Mouse (Mus musculus): ENCODE measurements at regions not wholly inside any gene's neighbourhood (a gene's known extent, or its start where the extent isn't known, plus 50 kb on each side); places are given as distances from the start of the nearest gene placed in this dataset.

DNA sequence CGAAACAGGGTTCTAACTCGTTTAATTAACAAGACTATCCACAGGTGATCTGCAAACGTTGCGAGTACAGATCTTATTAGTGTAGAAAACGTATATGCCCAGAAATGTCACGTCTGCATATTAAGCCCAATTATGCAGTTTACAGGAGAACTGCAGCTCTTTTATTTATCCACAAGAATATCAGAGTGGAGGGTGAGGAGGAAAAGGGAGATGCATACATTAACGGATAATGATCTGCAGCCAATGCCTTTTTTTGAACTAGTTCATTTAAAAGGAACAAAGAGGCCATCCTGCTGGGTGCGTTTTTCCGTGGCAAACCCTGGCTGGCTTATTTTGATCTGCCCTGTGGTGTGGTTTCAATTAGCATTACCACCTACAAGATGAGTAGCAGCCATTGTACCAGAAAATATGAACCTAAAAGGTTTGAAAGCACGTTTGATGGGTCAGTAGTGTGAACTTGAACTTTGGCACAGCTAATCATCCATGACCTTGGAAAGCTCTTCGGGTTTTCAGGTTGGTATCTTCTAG, 511.1 kb downstream of the Nyap2 start:
- Histone ChIP-seq H3K4me3 (ENCODE audit: low read depth, low read length) (no peak overlapping the region), H3K4me1 (ENCODE audit: insufficient read depth, low read depth, low read length) (no peaks in the 10 kb centered on the region), H3K36me3 (ENCODE audit: insufficient read depth, low read length) (no peaks in the 10 kb centered on the region), H3K27me3 (replicated peaks; ENCODE audit: insufficient read depth, low read length) (no peaks in the 10 kb centered on the region), H3K9ac (replicated peaks; ENCODE audit: low read depth) (no peak overlapping the region), H3K4me2 (replicated peaks; ENCODE audit: low read depth, low read length) (no peak overlapping the region), H3K9me3 (ENCODE audit: low read length) (no peaks in the 10 kb centered on the region), H3K27ac (ENCODE audit: low read length) (no peak overlapping the region)
- TF ChIP-seq EP300 (IDR thresholded peaks at IDR 0.05) (no peak), CTCF (IDR thresholded peaks at IDR 0.05) (no peak)
- ATAC-seq (no peak), DNase-seq (ENCODE audit: low spot score) (no peak)
- WGBS: 75% methylated on average over 11 of the region's 11 CpGs

DNA sequence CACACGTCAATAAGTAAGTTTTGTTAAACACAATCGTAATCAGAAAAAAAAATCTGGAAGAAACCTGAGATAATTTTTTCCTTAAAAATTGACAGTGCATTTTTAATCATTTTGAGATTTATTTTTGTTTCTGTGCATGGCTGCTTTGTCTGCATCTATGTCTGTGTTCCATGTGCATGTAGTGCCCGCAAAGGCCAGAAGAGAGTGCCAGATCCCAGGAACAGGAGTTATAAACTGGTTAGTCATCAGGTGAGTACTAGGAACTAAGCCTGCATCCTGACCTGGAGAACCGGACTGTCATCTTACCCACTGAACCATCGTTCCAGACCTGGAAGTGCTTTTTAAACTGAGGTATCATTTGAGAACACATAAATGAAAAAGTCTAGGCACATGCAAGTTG, 514.9 kb downstream of the Nyap2 start:
- Histone ChIP-seq H3K36me3 (ENCODE audit: insufficient read depth, low read length) (no peaks in the 10 kb centered on the region), H3K4me1 (ENCODE audit: insufficient read depth, low read depth, low read length) (no peaks in the 10 kb centered on the region), H3K27ac (ENCODE audit: low read length) (no peak overlapping the region), H3K9me3 (ENCODE audit: low read length) (no peaks in the 10 kb centered on the region), H3K4me2 (replicated peaks; ENCODE audit: low read depth, low read length) (no peak overlapping the region), H3K9ac (replicated peaks; ENCODE audit: low read depth) (no peak overlapping the region), H3K27me3 (replicated peaks; ENCODE audit: insufficient read depth, low read length) (no peaks in the 10 kb centered on the region), H3K4me3 (ENCODE audit: low read depth, low read length) (no peak overlapping the region)
- no peak for ATAC-seq
- TF ChIP-seq EP300 (IDR thresholded peaks at IDR 0.05) (no peak), CTCF (IDR thresholded peaks at IDR 0.05) (peak; percentile 53)
- no peak for DNase-seq (ENCODE audit: low spot score)
- 85% methylated on average over 5 of the region's 5 CpGs for WGBS

DNA sequence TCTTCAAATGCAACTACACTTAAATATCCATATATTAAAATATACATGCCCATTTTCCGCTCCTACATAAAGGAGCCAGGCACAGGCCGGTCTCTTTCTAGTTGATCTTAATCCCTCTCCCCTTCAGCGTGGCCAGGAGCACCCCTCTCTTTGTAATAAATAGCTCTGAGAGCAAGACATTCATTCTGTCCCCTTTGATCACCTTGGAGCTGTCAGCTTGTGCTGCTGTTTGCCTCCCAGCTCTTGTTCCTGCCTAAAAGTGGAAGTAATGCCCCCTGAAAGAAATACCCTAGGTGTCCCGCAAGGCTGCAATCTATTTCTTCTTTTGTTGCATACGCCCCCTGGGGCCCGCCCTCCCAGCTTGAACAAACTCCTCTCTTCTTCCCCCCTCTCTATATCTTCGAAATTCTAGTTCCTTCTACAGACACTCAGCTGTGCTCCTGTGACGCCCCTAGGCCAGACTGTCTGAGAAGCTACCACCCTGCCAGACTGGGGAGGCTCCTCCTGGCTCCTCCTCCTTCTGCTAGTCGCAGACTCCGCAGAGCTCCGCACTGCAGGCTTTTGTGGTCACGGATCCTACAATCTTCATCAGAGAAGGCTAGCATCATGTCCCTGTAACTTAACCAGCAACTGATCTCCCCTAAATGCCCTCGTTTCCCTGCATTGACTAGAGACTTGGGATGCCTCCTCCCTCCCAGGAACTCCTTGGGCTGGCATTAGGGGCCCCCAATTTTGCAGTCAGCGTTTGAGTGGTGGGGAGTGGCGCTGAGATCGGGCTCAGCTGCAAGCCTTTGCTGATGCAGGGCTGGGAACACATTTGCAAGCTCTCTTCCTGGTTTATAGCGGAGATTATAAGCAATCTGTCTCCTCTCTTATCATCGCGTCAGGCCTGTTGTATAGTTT, 516.8 kb downstream of the Nyap2 start:
- Histone ChIP-seq H3K9ac (replicated peaks; ENCODE audit: low read depth) (no peak overlapping the region), H3K27me3 (replicated peaks; ENCODE audit: insufficient read depth, low read length) (no peaks in the 10 kb centered on the region), H3K27ac (ENCODE audit: low read length) (peak overlapping the region; percentile 71), H3K4me1 (ENCODE audit: insufficient read depth, low read depth, low read length) (no peaks in the 10 kb centered on the region), H3K4me2 (replicated peaks; ENCODE audit: low read depth, low read length) (peak overlapping the region; percentile 60), H3K36me3 (ENCODE audit: insufficient read depth, low read length) (no peaks in the 10 kb centered on the region), H3K9me3 (ENCODE audit: low read length) (no peaks in the 10 kb centered on the region), H3K4me3 (ENCODE audit: low read depth, low read length) (peak overlapping the region; percentile 38)
- WGBS: 5% methylated on average over 19 of the region's 19 CpGs
- TF ChIP-seq EP300 (IDR thresholded peaks at IDR 0.05): peak; percentile 43; the same call in 1 of the 2 replicates
- no peak for TF ChIP-seq CTCF (IDR thresholded peaks at IDR 0.05)
- DNase-seq (ENCODE audit: low spot score) (peak; percentile 74), ATAC-seq (peak; percentile 93)

DNA sequence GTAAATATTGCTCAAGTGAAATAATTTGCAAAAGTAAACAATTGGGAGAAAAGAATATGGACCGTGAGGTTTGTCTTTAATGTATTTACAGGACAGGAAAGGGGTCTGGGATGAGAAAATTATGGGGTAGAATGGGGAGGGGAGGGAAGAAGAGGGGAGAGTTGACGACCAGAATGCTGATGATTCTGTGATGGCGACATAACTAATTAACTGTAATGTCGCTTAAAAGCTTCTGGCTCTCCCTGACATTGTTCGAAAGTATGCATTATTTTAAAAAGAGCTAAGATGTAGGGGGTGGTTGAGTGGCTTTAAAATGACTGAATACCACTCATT, 517.4 kb downstream of the Nyap2 start:
- 0 out of 2 replicates have a peak overlapping the region, but pooled peaks have one; percentile 71 for H3K27ac ChIP-seq (ENCODE audit: low read length)
- DNase-seq (ENCODE audit: low spot score): peak; percentile 34
- no peaks in the 10 kb centered on the region for H3K27me3 ChIP-seq (replicated peaks; ENCODE audit: insufficient read depth, low read length)

DNA sequence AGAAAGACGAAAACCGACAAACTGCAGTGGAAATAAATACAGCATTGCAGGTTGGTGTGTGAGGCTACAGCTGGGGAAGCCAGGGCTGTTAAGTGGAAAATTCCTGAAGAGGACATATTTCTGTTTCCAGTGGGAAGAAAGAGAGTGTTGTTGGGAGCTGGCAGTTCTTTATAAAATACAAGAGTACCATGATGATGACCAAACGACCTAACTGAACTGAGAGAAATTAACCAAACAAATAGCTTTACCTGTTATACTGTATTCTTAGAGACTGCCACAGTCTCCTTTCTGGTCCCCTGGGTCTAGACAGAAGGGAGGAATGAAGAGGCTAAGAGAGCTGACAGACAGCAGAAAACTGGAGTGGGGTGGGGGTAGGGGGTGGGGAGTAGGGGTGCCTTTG, 517.9 kb downstream of the Nyap2 start:
- H3K27me3 ChIP-seq (replicated peaks; ENCODE audit: insufficient read depth, low read length): no peaks in the 10 kb centered on the region
- WGBS: 17% methylated on average over 3 of the region's 3 CpGs
- no peaks in the 10 kb centered on the region for H3K9me3 ChIP-seq (ENCODE audit: low read length)
- ATAC-seq: no peak
- H3K27ac ChIP-seq (ENCODE audit: low read length): no peak overlapping the region
- TF ChIP-seq EP300 (IDR thresholded peaks at IDR 0.05): no peak
- TF ChIP-seq CTCF (IDR thresholded peaks at IDR 0.05): no peak
- H3K4me1 ChIP-seq (ENCODE audit: insufficient read depth, low read depth, low read length): no peaks in the 10 kb centered on the region
- no peak overlapping the region for H3K9ac ChIP-seq (replicated peaks; ENCODE audit: low read depth)
- peak overlapping the region; percentile 38; the same call in 1 of the 2 replicates for H3K4me3 ChIP-seq (ENCODE audit: low read depth, low read length)
- H3K36me3 ChIP-seq (ENCODE audit: insufficient read depth, low read length): no peaks in the 10 kb centered on the region
- H3K4me2 ChIP-seq (replicated peaks; ENCODE audit: low read depth, low read length): no peak overlapping the region; the same call in 1 of the 2 replicates
- DNase-seq (ENCODE audit: low spot score): peak; percentile 18

More for the DNA sequence above, 517.4 kb downstream of the Nyap2 start:
- no peak for TF ChIP-seq CTCF (IDR thresholded peaks at IDR 0.05)
- no peak; the same call in 1 of the 2 replicates for TF ChIP-seq EP300 (IDR thresholded peaks at IDR 0.05)
- Histone ChIP-seq H3K4me3 (ENCODE audit: low read depth, low read length) (peak overlapping the region; percentile 38), H3K9me3 (ENCODE audit: low read length) (no peaks in the 10 kb centered on the region), H3K9ac (replicated peaks; ENCODE audit: low read depth) (no peak overlapping the region), H3K4me1 (ENCODE audit: insufficient read depth, low read depth, low read length) (no peaks in the 10 kb centered on the region), H3K4me2 (replicated peaks; ENCODE audit: low read depth, low read length) (peak overlapping the region; percentile 60), H3K36me3 (ENCODE audit: insufficient read depth, low read length) (no peaks in the 10 kb centered on the region)
- peak; percentile 25; the same call in 1 of the 2 replicates for ATAC-seq
- WGBS: 7% methylated on average over 5 of the region's 5 CpGs

DNA sequence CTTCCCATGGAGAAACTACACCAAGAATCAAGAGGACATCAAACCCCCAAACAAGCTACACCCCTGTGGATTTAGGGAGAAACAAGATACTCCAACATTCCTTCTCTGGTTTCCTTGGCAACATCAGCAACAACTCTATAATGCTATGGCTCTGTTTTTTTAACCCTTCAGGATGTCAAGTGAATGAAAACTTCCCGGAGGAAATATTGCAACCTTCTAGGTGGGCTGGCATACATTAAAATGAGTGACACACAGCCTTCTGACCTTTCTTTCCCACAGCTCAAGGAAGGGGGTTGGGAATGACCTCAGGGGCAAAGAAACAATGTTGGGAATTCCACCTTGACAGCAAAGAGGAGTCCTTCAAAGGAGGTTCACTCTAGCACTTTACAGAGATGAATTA, 532.0 kb downstream of the Nyap2 start:
- DNase-seq (ENCODE audit: low spot score) (no peak), ATAC-seq (no peak)
- Histone ChIP-seq H3K27me3 (replicated peaks; ENCODE audit: insufficient read depth, low read length) (no peaks in the 10 kb centered on the region), H3K9ac (replicated peaks; ENCODE audit: low read depth) (no peak overlapping the region), H3K4me3 (ENCODE audit: low read depth, low read length) (no peak overlapping the region), H3K27ac (ENCODE audit: low read length) (no peak overlapping the region), H3K9me3 (ENCODE audit: low read length) (no peaks in the 10 kb centered on the region), H3K4me1 (ENCODE audit: insufficient read depth, low read depth, low read length) (no peaks in the 10 kb centered on the region), H3K4me2 (replicated peaks; ENCODE audit: low read depth, low read length) (no peak overlapping the region), H3K36me3 (ENCODE audit: insufficient read depth, low read length) (no peaks in the 10 kb centered on the region)
- WGBS: 8% methylated on average over 1 of the region's 1 CpGs
- TF ChIP-seq EP300 (IDR thresholded peaks at IDR 0.05) (no peak), CTCF (IDR thresholded peaks at IDR 0.05) (no peak)

All from lung, postnatal 0 days (tissue).